ENCODE assay signal across 11 mouse cellular contexts in genomic region chr8:114124084-114124750, GRCm38 (mm10).
"Had no signal": no experiment of that assay in that cellular context is flagged by ENCODE, and none has a peak within 500 bp of the region (broad histone marks: within the 10 kb centered on the region; RNA-seq: fewer than 3 reads in every experiment).

No protein-coding gene starts in this region.

- ATAC-seq: liver, postnatal 0 days; lung, postnatal 0 days had no signal

- DNase-seq: kidney, postnatal 14 days; kidney, postnatal 4 days; left cerebral cortex, postnatal 4 days; liver, postnatal 0 days; lung, embryonic 14.5 days; midbrain, embryonic 14.5 days; retina, postnatal 1 day; right cerebral cortex, postnatal 25 days; spleen, adult 18-20 months; thymus, postnatal 25 days had no signal
